Mouse (Mus musculus): Measurements from ENCODE around the gene Ripor2. TPM values are rescaled to one million over a fixed set of nuclear protein-coding genes. Genes with fewer than 3 reads are reported as not detected.

Ripor2 gene
- polyA plus RNA-seq, 1 experiment, result not detected

DNA sequence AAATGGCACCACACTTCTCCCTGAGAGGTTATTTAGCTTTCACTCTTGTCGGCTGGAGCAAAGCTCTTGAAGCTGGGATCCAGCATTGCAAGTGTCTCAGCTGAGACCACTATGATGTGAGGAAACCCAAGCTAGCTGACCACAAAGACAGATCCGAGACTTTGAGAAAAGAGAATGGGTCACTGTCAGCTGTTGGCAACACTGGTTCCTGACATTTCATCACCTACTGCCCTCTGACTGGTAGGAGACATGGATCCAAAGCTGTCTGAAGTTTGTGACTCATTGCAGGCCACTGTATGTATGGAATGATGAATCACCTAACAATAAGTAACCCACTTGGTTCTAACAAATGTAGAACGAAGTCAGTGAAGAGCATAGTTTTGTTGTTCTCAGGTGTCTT is 64.3 kb downstream of the Ripor2 start:
- H3K4me1 ChIP-seq (ENCODE audit: control insufficient read depth, insufficient read depth, low read length), result peaks cover 13% of the 10 kb centered on the region; the same call in 1 of the 2 replicates
- WGBS, result 89% methylated on average over 3 of the region's 3 CpGs
- no peak for TF ChIP-seq POLR2A (IDR thresholded peaks at IDR 0.05; ENCODE audit: insufficient read depth, low read depth, low read length)
- TF ChIP-seq CTCF (IDR thresholded peaks at IDR 0.05; ENCODE audit: insufficient read depth, low read depth, low read length), result no peak
- H3K27ac ChIP-seq (ENCODE audit: insufficient read depth, low read depth, low read length), result no peak overlapping the region
- no peak overlapping the region for H3K4me3 ChIP-seq (ENCODE audit: insufficient read depth, low read depth, low read length)

DNA sequence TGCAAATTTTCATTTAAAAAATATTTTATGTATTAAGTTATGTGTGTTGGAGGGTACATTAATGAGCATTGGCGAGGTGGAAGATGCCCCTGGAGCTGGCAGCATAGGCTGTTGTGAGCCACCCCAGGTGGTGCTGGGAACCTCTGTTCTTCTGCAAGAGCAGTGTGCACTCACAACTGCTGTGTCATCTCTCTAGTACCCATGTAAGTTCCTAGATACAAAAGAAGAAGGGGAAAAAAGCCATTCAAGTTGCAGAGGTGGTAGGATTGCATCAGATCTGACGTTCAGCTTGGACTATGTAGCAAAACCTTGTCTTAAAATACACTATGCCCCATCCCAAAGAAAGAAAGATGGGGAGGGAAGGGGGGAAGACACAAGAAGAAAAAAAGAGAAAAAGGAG is 65.5 kb downstream of the Ripor2 start:
- peaks cover 13% of the 10 kb centered on the region; the same call in 1 of the 2 replicates for H3K4me1 ChIP-seq (ENCODE audit: control insufficient read depth, insufficient read depth, low read length)
- H3K4me3 ChIP-seq (ENCODE audit: insufficient read depth, low read depth, low read length), result no peak overlapping the region
- H3K27ac ChIP-seq (ENCODE audit: insufficient read depth, low read depth, low read length), result no peak overlapping the region
- WGBS, result 79% methylated on average over 2 of the region's 2 CpGs
- TF ChIP-seq CTCF (IDR thresholded peaks at IDR 0.05; ENCODE audit: insufficient read depth, low read depth, low read length) (no peak), POLR2A (IDR thresholded peaks at IDR 0.05; ENCODE audit: insufficient read depth, low read depth, low read length) (no peak)

DNA sequence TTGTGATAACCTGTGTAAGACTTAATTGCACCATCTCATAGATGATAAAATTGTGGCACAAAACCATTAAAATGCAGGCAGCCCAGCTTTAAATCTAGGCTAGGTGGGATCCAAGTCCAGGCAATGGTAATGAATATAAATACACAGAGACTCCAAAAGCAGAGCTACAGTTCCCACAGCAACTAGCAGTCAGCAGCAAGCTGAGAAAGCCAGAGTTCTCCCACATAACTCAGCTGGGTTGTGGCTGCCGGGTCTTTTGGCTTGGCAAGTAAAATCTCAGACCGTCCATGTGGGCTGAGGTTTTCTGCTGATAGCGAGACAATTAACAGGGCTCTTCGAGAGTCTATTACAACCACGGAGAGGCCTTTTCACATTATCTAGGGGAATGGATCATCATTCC is 66.0 kb downstream of the Ripor2 start:
- WGBS, result 27% methylated on average over 5 of the region's 5 CpGs
- Histone ChIP-seq H3K27ac (ENCODE audit: insufficient read depth, low read depth, low read length) (no peak overlapping the region), H3K4me1 (ENCODE audit: control insufficient read depth, insufficient read depth, low read length) (peaks cover 13% of the 10 kb centered on the region; the same call in 1 of the 2 replicates), H3K4me3 (ENCODE audit: insufficient read depth, low read depth, low read length) (no peak overlapping the region)
- TF ChIP-seq CTCF (IDR thresholded peaks at IDR 0.05; ENCODE audit: insufficient read depth, low read depth, low read length) (no peak), POLR2A (IDR thresholded peaks at IDR 0.05; ENCODE audit: insufficient read depth, low read depth, low read length) (no peak)

DNA sequence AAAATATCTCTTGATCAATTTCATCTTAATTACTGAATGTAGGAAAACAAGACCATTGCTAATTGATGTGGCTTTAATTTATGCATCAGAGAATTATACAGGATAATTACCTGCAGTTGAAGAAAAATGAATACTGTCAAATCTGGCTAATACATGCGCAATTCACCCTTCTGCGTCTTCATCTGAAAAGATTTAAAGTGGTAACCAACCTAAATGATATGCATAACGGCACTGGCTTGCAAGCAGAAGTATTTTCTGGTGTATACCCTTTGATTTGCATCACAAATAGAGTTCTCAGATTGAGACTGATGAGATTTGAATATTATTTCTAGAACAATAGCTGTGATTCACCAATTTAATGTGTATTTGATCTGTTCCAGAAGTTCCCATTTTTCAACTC is 66.7 kb downstream of the Ripor2 start:
- peaks cover 10% of the 10 kb centered on the region; the same call in 1 of the 2 replicates for H3K4me1 ChIP-seq (ENCODE audit: control insufficient read depth, insufficient read depth, low read length)
- no peak for TF ChIP-seq CTCF (IDR thresholded peaks at IDR 0.05; ENCODE audit: insufficient read depth, low read depth, low read length)
- no peak for TF ChIP-seq POLR2A (IDR thresholded peaks at IDR 0.05; ENCODE audit: insufficient read depth, low read depth, low read length)
- 83% methylated on average over 3 of the region's 3 CpGs for WGBS
- H3K4me3 ChIP-seq (ENCODE audit: insufficient read depth, low read depth, low read length), result no peak overlapping the region
- no peak overlapping the region for H3K27ac ChIP-seq (ENCODE audit: insufficient read depth, low read depth, low read length)

DNA sequence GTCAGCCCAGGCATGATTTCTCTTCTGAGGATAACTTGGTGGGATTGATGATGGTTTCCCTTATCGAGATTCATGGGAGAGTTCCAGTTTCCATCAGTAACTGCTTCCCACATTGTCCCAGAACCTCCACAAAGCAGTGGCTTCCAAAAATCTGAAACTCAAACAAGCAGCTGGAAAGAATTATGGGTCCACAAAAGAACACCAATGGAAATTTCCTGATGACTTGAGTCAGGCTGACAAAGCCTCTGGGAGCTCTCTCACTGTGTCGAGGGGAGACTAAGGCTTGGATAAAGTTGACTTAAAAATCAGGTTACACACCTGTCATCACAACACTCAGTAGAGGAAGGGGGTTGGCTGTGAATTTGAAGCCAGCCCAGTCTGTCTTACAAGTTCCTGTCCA is 67.1 kb downstream of the Ripor2 start:
- WGBS, result 38% methylated on average over 2 of the region's 2 CpGs

DNA sequence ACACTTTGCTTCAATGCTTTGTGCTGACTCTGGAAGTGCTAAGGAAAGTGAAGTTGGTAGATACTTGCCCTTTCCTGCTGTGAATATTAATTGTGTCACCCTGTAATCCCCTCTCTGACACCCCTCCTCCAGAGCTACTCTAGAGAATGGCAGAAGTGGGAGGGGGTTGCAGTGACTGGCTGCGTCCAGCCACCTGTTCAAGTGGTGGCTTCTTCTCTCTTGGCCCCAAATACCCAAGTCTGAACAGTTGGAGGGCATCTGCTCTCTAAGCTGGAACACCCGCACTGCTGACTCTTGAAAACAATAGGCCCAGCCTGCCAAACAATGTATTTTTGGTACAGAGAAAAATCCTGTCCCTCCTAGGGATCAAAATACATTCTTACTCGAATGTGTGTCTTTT is 69.0 kb downstream of the Ripor2 start:
- peak overlapping the region; percentile 5; the same call in 1 of the 2 replicates for H3K27ac ChIP-seq (ENCODE audit: insufficient read depth, low read depth, low read length)
- no peak for TF ChIP-seq POLR2A (IDR thresholded peaks at IDR 0.05; ENCODE audit: insufficient read depth, low read depth, low read length)
- TF ChIP-seq CTCF (IDR thresholded peaks at IDR 0.05; ENCODE audit: insufficient read depth, low read depth, low read length), result no peak
- WGBS, result 54% methylated on average over 3 of the region's 3 CpGs
- H3K4me1 ChIP-seq (ENCODE audit: control insufficient read depth, insufficient read depth, low read length), result peaks cover 4% of the 10 kb centered on the region; the same call in 1 of the 2 replicates
- no peak overlapping the region for H3K4me3 ChIP-seq (ENCODE audit: insufficient read depth, low read depth, low read length)

More for the DNA sequence above, 67.1 kb downstream of the Ripor2 start:
- TF ChIP-seq CTCF (IDR thresholded peaks at IDR 0.05; ENCODE audit: insufficient read depth, low read depth, low read length) (no peak), POLR2A (IDR thresholded peaks at IDR 0.05; ENCODE audit: insufficient read depth, low read depth, low read length) (no peak)
- H3K4me1 ChIP-seq (ENCODE audit: control insufficient read depth, insufficient read depth, low read length), result peaks cover 10% of the 10 kb centered on the region; the same call in 1 of the 2 replicates
- no peak overlapping the region for H3K4me3 ChIP-seq (ENCODE audit: insufficient read depth, low read depth, low read length)
- no peak overlapping the region for H3K27ac ChIP-seq (ENCODE audit: insufficient read depth, low read depth, low read length)

DNA sequence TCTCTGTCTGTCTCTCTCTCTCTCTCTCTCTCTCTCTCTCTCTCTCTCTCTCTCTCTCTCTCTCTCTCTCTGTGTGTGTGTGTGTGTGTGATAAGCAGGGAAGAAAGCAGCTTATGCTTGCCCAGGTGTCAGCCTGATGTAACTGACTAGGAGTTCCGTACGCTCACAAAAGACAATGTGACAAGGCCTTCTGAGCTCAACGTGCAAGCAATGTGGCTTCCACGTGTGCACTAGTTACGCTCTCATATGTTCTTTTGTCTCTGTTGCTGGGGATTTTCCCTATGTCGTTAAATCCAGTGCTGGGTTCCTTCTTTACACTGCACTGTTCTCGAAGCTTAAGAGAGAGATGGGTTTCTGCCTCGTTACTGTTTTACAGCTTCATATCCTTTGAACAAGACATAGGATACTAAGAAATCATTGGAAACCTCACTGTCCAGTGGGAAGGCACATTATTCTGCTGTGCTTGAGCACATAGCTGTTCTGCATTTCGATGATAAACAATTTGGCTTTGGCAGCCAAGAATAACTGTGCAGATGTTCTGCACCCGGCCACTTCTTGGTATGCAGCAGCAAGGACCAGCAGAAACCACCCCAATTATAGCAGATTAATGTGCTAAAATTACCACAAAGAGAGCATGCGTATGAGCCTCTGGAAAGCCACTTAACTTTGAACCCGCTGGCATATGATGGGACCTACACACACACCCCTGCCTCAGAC is 73.1 kb downstream of the Ripor2 start:
- 28% methylated on average over 12 of the region's 12 CpGs for WGBS
- TF ChIP-seq POLR2A (IDR thresholded peaks at IDR 0.05; ENCODE audit: insufficient read depth, low read depth, low read length), result no peak
- no peak for TF ChIP-seq CTCF (IDR thresholded peaks at IDR 0.05; ENCODE audit: insufficient read depth, low read depth, low read length)
- Histone ChIP-seq H3K4me3 (ENCODE audit: insufficient read depth, low read depth, low read length) (no peak overlapping the region), H3K27ac (ENCODE audit: insufficient read depth, low read depth, low read length) (peak overlapping the region; percentile 9; the same call in 1 of the 2 replicates), H3K4me1 (ENCODE audit: control insufficient read depth, insufficient read depth, low read length) (peaks cover 6% of the 10 kb centered on the region)

DNA sequence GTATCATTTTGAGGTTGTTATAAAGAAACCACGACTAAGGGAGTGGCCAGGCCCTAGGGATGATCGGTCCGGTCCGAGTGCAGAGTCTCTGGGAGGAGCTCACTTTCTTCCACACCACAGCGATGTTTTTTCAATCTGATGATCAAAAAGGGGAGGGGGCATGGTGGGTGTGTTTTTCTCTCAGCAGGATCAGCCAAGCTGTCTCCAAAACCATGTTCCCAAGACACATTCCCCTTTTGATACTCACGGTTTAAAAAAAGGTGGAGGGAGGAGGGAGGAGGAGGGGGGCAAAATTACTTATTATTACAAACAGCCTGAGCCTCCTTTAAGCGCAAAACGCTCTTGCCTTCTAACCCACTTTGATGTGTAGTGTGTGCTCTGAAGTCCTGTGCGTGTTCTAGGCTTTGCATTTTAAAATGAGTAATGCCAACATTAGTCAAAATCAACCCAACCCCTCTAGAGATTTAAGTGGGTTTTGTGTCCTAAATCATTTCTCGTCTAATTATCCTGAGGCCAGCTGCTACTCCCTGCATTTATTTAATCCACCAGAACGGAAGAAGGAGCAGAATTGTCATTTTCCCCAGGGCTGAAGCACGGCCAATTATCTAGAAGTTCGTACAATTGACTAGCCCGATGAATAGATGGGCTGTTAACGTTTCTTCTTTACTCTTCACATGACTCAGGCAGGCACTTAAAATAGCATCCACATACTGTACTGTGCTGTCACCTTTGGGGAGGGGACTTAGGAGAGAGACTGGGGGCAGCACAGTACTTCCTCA is 74.9 kb downstream of the Ripor2 start:
- WGBS, result 13% methylated on average over 15 of the region's 15 CpGs
- 0 out of 2 replicates have a peak overlapping the region, but pooled peaks have one; percentile 3 for H3K27ac ChIP-seq (ENCODE audit: insufficient read depth, low read depth, low read length)

DNA sequence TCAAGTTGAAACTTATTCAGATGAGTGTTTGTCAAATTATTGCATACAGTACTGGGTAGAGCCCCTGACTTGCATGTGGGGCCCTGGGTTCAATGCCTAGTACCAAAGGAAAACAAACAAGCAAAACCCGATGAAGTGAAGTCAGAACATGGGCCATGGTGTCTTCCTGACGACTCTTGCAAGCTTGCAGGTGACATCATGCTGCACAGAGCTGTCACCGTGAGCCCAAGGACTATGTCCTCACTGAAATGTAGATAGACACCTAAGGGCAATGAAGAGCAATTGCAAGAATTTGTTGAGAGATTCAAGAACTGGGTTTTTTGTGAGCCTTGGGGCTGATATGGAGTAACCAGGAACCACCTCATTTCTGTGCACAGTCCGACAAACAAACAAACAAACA is 84.8 kb downstream of the Ripor2 start:
- whole genome bisulfite sequencing, result 86% methylated on average over 4 of the region's 4 CpGs
- no peaks in the 10 kb centered on the region for H3K4me1 ChIP-seq (ENCODE audit: control insufficient read depth, insufficient read depth, low read length)
- no peak overlapping the region for H3K4me3 ChIP-seq (ENCODE audit: insufficient read depth, low read depth, low read length)

More for the DNA sequence above, 74.9 kb downstream of the Ripor2 start:
- H3K4me1 ChIP-seq (ENCODE audit: control insufficient read depth, insufficient read depth, low read length), result peaks cover 4% of the 10 kb centered on the region
- no peak for TF ChIP-seq CTCF (IDR thresholded peaks at IDR 0.05; ENCODE audit: insufficient read depth, low read depth, low read length)
- no peak for TF ChIP-seq POLR2A (IDR thresholded peaks at IDR 0.05; ENCODE audit: insufficient read depth, low read depth, low read length)
- H3K4me3 ChIP-seq (ENCODE audit: insufficient read depth, low read depth, low read length), result peak overlapping the region; percentile 11; the same call in 1 of the 2 replicates

More for the DNA sequence above, 84.8 kb downstream of the Ripor2 start:
- no peak overlapping the region for H3K27ac ChIP-seq (ENCODE audit: insufficient read depth, low read depth, low read length)
- TF ChIP-seq CTCF (IDR thresholded peaks at IDR 0.05; ENCODE audit: insufficient read depth, low read depth, low read length) (no peak), POLR2A (IDR thresholded peaks at IDR 0.05; ENCODE audit: insufficient read depth, low read depth, low read length) (no peak)
